In the genomic region with DNA sequence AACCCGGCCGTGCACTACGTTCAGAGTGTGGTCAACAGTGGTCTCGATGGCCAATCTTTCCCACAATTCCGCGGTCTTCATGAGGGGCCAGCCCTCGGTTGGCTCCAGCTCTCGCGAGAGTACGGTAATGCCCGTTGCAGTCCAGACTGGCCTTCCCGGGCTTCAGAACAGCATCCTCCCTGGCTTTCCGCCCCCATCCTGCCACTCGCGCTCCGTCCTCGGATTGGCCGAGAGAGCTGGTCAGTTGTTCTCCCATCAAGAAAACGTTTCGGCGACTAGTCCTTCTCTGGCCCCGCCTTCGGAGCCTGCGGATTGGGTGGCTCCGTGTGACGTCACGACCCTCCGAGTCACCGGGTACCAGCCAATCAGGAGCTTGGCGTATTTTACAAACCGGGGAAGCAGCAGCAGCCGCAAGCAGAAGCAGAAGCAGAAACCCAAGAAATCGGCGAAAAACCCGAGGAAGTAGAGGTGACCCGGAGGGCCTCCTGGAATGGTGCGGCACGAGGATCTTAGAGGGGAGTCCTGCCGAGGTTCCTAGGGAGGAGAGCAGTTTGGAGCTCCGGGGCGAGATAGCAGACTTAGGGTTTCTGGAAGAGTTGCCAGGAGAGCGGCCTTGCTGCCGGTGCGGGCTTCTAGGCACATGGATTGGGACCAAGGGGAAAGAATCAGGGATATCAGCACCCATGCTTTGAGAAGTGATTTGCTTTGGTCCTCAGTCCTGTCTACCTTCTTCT, we compare ENCODE assay signal across 7 mouse cellular contexts. TPM values are rescaled to one million over a fixed set of nuclear protein-coding genes. Genes with fewer than 3 reads are reported as not detected.
DNase-seq lines count a peak whose midpoint lies in the region; ATAC-seq lines count a peak whose summit lies in the region.

No protein-coding gene starts in this region.

- peak; percentile 98 for ATAC-seq in intestine, embryonic 15.5 days

- H3K4me2 ChIP-seq in intestine, embryonic 15.5 days (replicated peaks) = peak overlapping the region; percentile 90

- H3K27ac ChIP-seq in intestine, embryonic 15.5 days = peak overlapping the region; percentile 93
- peak overlapping the region; percentile 95 for H3K27ac ChIP-seq in midbrain, embryonic 10.5 days (replicated peaks)

- H3K4me1 ChIP-seq in intestine, embryonic 15.5 days (replicated peaks) = peaks cover 25% of the 10 kb centered on the region
- H3K4me1 ChIP-seq in midbrain, embryonic 10.5 days = peaks cover 41% of the 10 kb centered on the region

- intact Hi-C loops in gastrocnemius, postnatal 36 days (cut with DNase I) = no loop called here
- intact Hi-C loops in left cerebral cortex, postnatal 25 days (cut with DNase I) = no loop called here

- peaks cover 10% of the 10 kb centered on the region; the same call in 1 of the 2 replicates for H3K36me3 ChIP-seq in intestine, embryonic 15.5 days
- H3K36me3 ChIP-seq in midbrain, embryonic 10.5 days = peaks cover 34% of the 10 kb centered on the region

- WGBS in intestine, embryonic 15.5 days = under 1% methylated on average over 44 of the region's 44 CpGs
- WGBS in midbrain, embryonic 10.5 days = under 1% methylated on average over 44 of the region's 44 CpGs

- H3K27me3 ChIP-seq in intestine, embryonic 15.5 days (replicated peaks) = no peaks in the 10 kb centered on the region
- no peaks in the 10 kb centered on the region for H3K27me3 ChIP-seq in midbrain, embryonic 10.5 days (ENCODE audit: low read depth, poor library complexity, severe bottlenecking)

- peak overlapping the region; percentile 74 for H3K9ac ChIP-seq in intestine, embryonic 15.5 days

- DNase-seq in adrenal gland, adult 2 months = peak; percentile 98
- peak; percentile 96 for DNase-seq in embryo, embryonic 11.5 days (ENCODE audit: low read depth, low spot score)
- peak; percentile 94 to 97 for DNase-seq in gastrocnemius, postnatal 36 days
- peak; percentile 99 for DNase-seq in left cerebral cortex, postnatal 25 days (ENCODE audit: low spot score in 2 of 2)
- peak; percentile 99 for DNase-seq in midbrain, embryonic 10.5 days (ENCODE audit: low spot score)
- peak; percentile 96 for DNase-seq in right cerebral cortex, postnatal 4 days

- H3K4me3 ChIP-seq in intestine, embryonic 15.5 days (replicated peaks) = peak overlapping the region; percentile 68
- peak overlapping the region; percentile 74 for H3K4me3 ChIP-seq in midbrain, embryonic 10.5 days

- no peaks in the 10 kb centered on the region for H3K9me3 ChIP-seq in intestine, embryonic 15.5 days
- no peaks in the 10 kb centered on the region for H3K9me3 ChIP-seq in midbrain, embryonic 10.5 days (replicated peaks)

RNA-seq across cellular contexts. Expression of gene Troap, which starts 0.4 kb away (rescaled TPM):
- under 1 TPM; 0.73 to 0.78 TPM for total RNA-seq in adrenal gland, adult 2 months (2021)
- 2.8 and 5.2 TPM in 2 replicates for polyA plus RNA-seq in adrenal gland, adult 2 months (2012; rRNA removed)
- total RNA-seq in gastrocnemius, postnatal 36 days (2021) = under 1 TPM; 0.62 to 0.69 TPM
- 24.7 and 25.4 TPM in 2 replicates for polyA plus RNA-seq in intestine, embryonic 15.5 days (2015; fragmentation: Nextera tagmentation; extraction: Ambion mirVana)
- under 1 TPM; 0.69 TPM for total RNA-seq in left cerebral cortex, postnatal 25 days (2021)
- polyA plus RNA-seq in midbrain, embryonic 10.5 days (2016; fragmentation: Nextera tagmentation; extraction: Ambion mirVana) = 47.5 and 50.2 TPM in 2 replicates

RNA-seq across cellular contexts. Expression of gene C1ql4, which starts 12.8 kb away (rescaled TPM):
- not detected for total RNA-seq in adrenal gland, adult 2 months (2021)
- not detected in 2 replicates for polyA plus RNA-seq in adrenal gland, adult 2 months (2012; rRNA removed)
- not detected for total RNA-seq in gastrocnemius, postnatal 36 days (2021)
- polyA plus RNA-seq in intestine, embryonic 15.5 days (2015; fragmentation: Nextera tagmentation; extraction: Ambion mirVana) = 0.09 TPM in 1 of 2 replicates, not detected in the other
- total RNA-seq in left cerebral cortex, postnatal 25 days (2021) = not detected
- 0.21 and 2.3 TPM in 2 replicates for polyA plus RNA-seq in midbrain, embryonic 10.5 days (2016; fragmentation: Nextera tagmentation; extraction: Ambion mirVana)

RNA-seq across cellular contexts. Expression of gene Dnajc22, which starts 18.2 kb away (rescaled TPM):
- 1 to 10 TPM; 3.2 to 4.4 TPM for total RNA-seq in adrenal gland, adult 2 months (2021)
- polyA plus RNA-seq in adrenal gland, adult 2 months (2012; rRNA removed) = 0.29 and 0.31 TPM in 2 replicates
- under 1 TPM in 1 of 2 experiments, not detected in 1; 0.27 TPM for total RNA-seq in gastrocnemius, postnatal 36 days (2021)
- polyA plus RNA-seq in intestine, embryonic 15.5 days (2015; fragmentation: Nextera tagmentation; extraction: Ambion mirVana) = 37.4 and 39.0 TPM in 2 replicates
- total RNA-seq in left cerebral cortex, postnatal 25 days (2021) = under 1 TPM in 1 of 2 experiments, not detected in 1; 0.30 TPM
- 0.99 and 1.3 TPM in 2 replicates for polyA plus RNA-seq in midbrain, embryonic 10.5 days (2016; fragmentation: Nextera tagmentation; extraction: Ambion mirVana)

RNA-seq across cellular contexts. Expression of gene Prph, which starts 19.8 kb away (rescaled TPM):
- under 1 TPM; 0.43 to 0.86 TPM for total RNA-seq in adrenal gland, adult 2 months (2021)
- 2.4 and 8.5 TPM in 2 replicates for polyA plus RNA-seq in adrenal gland, adult 2 months (2012; rRNA removed)
- total RNA-seq in gastrocnemius, postnatal 36 days (2021) = 1 to 10 TPM in 1 of 2 experiments, under 1 TPM in 1; 0.42 to 1.2 TPM
- polyA plus RNA-seq in intestine, embryonic 15.5 days (2015; fragmentation: Nextera tagmentation; extraction: Ambion mirVana) = 46.9 and 48.1 TPM in 2 replicates
- 1 to 10 TPM; 1.4 to 1.6 TPM for total RNA-seq in left cerebral cortex, postnatal 25 days (2021)
- polyA plus RNA-seq in midbrain, embryonic 10.5 days (2016; fragmentation: Nextera tagmentation; extraction: Ambion mirVana) = 3.3 and 4.2 TPM in 2 replicates

RNA-seq across cellular contexts. Expression of gene Tuba1c, which starts 45.1 kb away (rescaled TPM):
- total RNA-seq in adrenal gland, adult 2 months (2021) = 100 to 1,000 TPM; 270 to 284 TPM
- polyA plus RNA-seq in adrenal gland, adult 2 months (2012; rRNA removed) = 205 and 318 TPM in 2 replicates
- 1 to 10 TPM; 8.2 to 9.4 TPM for total RNA-seq in gastrocnemius, postnatal 36 days (2021)
- 253 and 271 TPM in 2 replicates for polyA plus RNA-seq in intestine, embryonic 15.5 days (2015; fragmentation: Nextera tagmentation; extraction: Ambion mirVana)
- 10 to 100 TPM; 71.0 to 80.5 TPM for total RNA-seq in left cerebral cortex, postnatal 25 days (2021)
- polyA plus RNA-seq in midbrain, embryonic 10.5 days (2016; fragmentation: Nextera tagmentation; extraction: Ambion mirVana) = 118 and 129 TPM in 2 replicates

Comparison
In these comparisons a context has a peak if more than half of its experiments do, and no peak if none do; other contexts are left out.
1. Peak in every context shown above with its lines: DNase-seq, ATAC-seq, H3K4me3 ChIP-seq and H3K27ac ChIP-seq.